Mouse (Mus musculus) kidney, adult 2 months (tissue): ENCODE measurements around the gene Ablim1.

Experiments
- CTCF ChIP-seq: fragments of 200-500 bp; conservative IDR thresholded peaks from 2 replicates; pipeline ENCODE4 v1.5.1; 2011; ENCODE audit warnings: low read depth, mild to moderate bottlenecking, control low read depth, low read length, moderate library complexity, mixed read lengths; ENCODE audit not compliant: insufficient read depth, insufficient read length
- POLR2A ChIP-seq: fragments of 200-500 bp; IDR thresholded peaks from one replicate; pipeline ENCODE4 v1.6.1; 2011; ENCODE audit warnings: low read depth, low read length, control low read depth

- TF ChIP-seq CTCF: no peak
- TF ChIP-seq POLR2A: no peak
These were observed 288.2 kb downstream of the Ablim1 start for GRCm38 (mm10) chr19:57026501-57026900.
